Mouse (Mus musculus) spleen, adult 10 weeks (tissue): ENCODE results near the gene Gm7694. TPM values are rescaled to one million over a fixed set of nuclear protein-coding genes. Genes with fewer than 3 reads are reported as not detected.

Experiments used
- polyA plus RNA-seq: library from polyadenylated mRNA; stranded (reverse); fragments of 350-450 nt; fragmentation: Illumina TruSeq; extraction: RNeasy Lipid Tissue Mini Kit (QIAGEN cat#74804); gene quantifications from one replicate; pipeline ENCODE4 v1.2.3, GENCODE M21; 2015; ENCODE audit warnings: low replicate concordance; ENCODE audit not compliant: insufficient read depth

Gene Gm7694
- polyA plus RNA-seq = 4.9 TPM

DNA sequence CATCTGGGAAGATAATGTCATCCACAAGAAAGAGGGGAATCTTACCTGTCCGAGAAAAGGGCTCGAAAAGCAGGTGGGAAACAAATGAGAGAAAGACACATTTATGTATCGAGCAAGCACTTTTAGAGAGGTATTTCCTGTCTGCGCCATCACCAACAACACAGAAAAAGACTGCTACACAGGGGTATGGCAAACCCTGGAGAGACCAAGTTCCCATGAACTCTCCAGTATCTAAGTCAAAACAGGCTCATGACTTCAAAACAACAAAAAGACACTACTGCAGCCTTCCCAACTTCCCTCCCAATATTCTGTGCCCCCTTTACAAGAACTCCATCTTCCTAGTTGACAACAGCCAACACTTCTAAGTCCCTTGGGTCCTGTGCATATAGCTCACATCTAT is at the start of gene Gm7694:
Gene Gm7694, minus strand, starts transcription at position 101 of the 400 bp plus-strand sequence.

GRCm38 (mm10) chr1:170308503-170308902 is 2.4 kb upstream of the Gm7694 start, which contains the start of gene Spata46:
TSS of gene Spata46 (plus strand) at chr1:170308803.

GRCm38 (mm10) chr1:170277016-170277415 is 29.1 kb downstream of the Gm7694 start, which contains the start of gene Sh2d1b1:
TSS of gene Sh2d1b1 (plus strand) at chr1:170277320.

Other genes starting within 250 kb of the Gm7694 start
- 10.9 TPM for gene Ddr2, start 195.6 kb downstream of the Gm7694 start, polyA plus RNA-seq
- 47.0 TPM for gene Uap1, start 131.4 kb downstream of the Gm7694 start, polyA plus RNA-seq
- 86.1 TPM for gene Uhmk1, start 90.9 kb downstream of the Gm7694 start, polyA plus RNA-seq
- 0.08 TPM for gene Sh2d1b2, start 73.6 kb downstream of the Gm7694 start, polyA plus RNA-seq
- 13.2 TPM for gene Sh2d1b1, start 29.0 kb downstream of the Gm7694 start, polyA plus RNA-seq
- gene Spata46, start 2.5 kb upstream of the Gm7694 start, polyA plus RNA-seq = not detected